Mouse (Mus musculus) ES-CJ7 (cell line): Measurements from ENCODE around the gene Arhgef17.
"Not testable (repeated sequence)": the region's sequence is repeated elsewhere in the genome, so short reads cannot be mapped to it uniquely, and the experiment has no call there.

Experiments used
- DNase-seq: peaks from one replicate; pipeline ENCODE4 v3.0.0; 2011; ENCODE audit warnings: low read depth, low spot score

Arhgef17 gene

GRCm38 (mm10) chr7:100847131-100847530 lies 84.8 kb downstream of the Arhgef17 start:
- DNase-seq: no peak

DNA sequence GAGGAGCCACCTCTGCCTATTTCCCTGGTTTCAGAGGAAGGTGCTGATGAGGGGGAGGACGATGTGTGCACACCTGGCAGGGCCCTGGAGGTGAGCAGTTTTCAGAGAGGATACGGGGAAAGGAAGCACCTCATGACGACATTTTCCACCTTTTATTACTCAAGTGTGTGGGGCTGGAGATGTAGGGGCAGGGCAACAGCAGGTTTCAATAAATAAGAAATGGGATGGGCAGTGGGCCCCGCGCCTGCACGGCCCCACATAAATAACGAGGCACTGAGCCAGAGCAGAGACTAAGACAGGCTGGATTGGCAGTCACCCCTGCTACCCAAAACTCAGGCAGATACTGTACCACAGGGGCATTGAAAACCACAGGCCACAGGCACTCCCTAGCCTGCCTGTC lies 85.9 kb downstream of the Arhgef17 start:
- DNase-seq: not testable (repeated sequence)

DNA sequence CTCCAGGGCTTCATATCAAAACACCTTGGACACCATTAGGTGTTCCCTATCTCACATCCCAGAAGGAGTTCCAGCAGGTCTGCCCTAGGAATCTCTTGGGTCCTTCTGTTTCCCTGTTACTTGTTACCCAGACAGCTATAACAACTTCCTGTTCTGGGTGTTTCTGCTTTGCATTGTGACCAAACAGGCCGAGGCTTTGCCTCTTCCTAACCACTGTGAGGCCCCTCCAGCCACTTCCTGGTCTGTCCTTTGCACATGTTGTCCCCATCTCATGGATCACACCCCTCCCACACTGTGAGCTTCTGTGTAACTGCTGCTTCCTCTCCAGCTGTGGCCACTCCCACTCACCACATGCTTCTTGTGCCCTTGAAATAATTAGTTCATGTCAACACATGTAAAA lies 86.5 kb downstream of the Arhgef17 start:
- DNase-seq: no peak

DNA sequence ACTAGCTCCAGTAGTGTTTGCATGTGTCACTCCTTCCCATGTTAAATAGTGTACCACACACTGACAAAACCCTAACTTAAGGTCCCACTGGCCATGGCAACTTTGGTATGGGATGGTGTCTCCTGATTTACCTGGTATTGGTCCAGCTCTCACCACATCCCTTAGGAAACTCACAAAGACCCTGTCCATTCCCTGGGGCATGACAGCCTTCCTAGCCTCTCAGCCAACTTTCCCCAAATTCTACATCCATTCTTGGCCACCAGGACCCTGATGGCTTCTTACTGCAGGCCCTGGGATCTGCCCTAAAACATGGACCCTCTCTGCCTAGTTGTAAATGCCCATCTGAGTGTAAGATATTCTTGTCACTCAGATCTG lies 86.9 kb downstream of the Arhgef17 start:
- DNase-seq: no peak

GRCm38 (mm10) chr7:100844385-100845025 lies 87.4 kb downstream of the Arhgef17 start:
- no peak for DNase-seq

- no peak for DNase-seq
Observed at GRCm38 (mm10) chr7:100843866-100844265, 88.0 kb downstream of the Arhgef17 start.

- no peak for DNase-seq
Observed at GRCm38 (mm10) chr7:100842175-100842574, 89.7 kb downstream of the Arhgef17 start.

GRCm38 (mm10) chr7:100841608-100842007 lies 90.3 kb downstream of the Arhgef17 start:
- DNase-seq: no peak

GRCm38 (mm10) chr7:100840906-100841305 lies 91.0 kb downstream of the Arhgef17 start:
- DNase-seq: no peak

- DNase-seq: no peak
Observed at GRCm38 (mm10) chr7:100839632-100840402, 92.1 kb downstream of the Arhgef17 start.

DNA sequence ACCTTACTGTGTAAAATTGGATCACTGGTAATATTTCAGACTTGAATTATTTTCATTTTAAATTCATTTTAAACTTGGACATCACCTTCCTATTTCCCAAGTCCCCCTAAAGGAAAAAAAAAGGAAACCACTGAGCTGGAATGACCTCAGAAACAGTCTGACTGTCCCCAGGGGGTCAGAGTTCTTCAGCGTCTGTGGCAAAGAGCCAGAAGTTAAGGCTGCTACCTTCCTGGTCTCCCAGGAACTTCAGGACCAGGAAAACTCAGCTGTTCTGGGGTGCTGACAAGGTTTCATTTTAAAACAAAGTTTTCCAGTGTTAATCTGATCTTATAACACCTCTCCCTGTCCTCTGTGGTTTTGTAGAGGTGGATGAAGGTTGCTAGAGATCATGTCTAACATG lies 94.2 kb downstream of the Arhgef17 start:
- DNase-seq: no peak

GRCm38 (mm10) chr7:100836657-100837056 lies 95.2 kb downstream of the Arhgef17 start:
- no peak for DNase-seq

GRCm38 (mm10) chr7:100835711-100836110 lies 96.2 kb downstream of the Arhgef17 start:
- no peak for DNase-seq

GRCm38 (mm10) chr7:100835168-100835567 lies 96.7 kb downstream of the Arhgef17 start:
- no peak for DNase-seq

DNA sequence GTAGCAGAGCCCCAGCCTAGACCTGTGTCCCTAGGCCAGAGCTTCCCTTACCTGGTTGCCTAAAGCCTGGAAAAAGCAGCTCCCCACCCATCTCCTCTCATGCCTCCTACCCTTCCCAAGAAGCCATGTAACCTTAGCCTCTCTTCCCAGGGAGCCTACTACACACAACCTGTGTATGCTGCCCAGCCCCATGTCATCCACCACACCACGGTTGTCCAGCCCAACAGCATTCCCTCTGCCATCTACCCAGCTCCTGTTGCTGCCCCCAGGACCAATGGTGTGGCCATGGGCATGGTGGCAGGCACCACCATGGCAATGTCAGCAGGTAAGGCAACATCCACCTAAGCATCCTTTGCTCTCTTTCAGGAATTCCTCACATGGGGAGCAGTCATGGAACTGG lies 98.0 kb downstream of the Arhgef17 start:
- no peak for DNase-seq

DNA sequence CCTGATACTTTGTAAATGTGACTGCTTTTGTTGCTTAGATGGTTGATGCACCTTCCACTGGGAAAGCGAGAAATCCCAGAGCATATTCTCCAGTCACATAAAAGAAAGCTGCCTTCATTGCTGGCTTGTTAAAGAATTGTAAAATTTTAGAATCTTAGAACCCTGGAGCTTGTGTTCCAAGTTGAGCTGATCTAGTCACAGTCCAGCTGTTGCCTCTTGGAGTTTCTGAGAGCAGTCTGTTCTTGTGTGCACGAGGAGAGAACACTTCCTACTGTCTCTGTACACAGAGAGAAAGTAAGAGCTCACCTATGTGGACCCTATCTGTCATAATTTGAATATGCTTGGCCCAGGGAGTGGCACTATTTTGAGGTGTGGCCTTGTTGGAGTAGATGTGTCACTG lies 103.4 kb downstream of the Arhgef17 start:
- DNase-seq: no peak

- DNase-seq: no peak
Observed at GRCm38 (mm10) chr7:100824661-100825060, 107.2 kb downstream of the Arhgef17 start.
